Comparison of ENCODE assay signal across 8 mouse cellular contexts in genomic region chr19:5388588-5389242, GRCm38 (mm10). TPM values are rescaled to one million over a fixed set of nuclear protein-coding genes. Genes with fewer than 3 reads are reported as not detected.
DNase-seq lines count a peak whose midpoint lies in the region; ATAC-seq lines count a peak whose summit lies in the region.

Sart1 (minus strand) TSS chr19:5388703.

- H3K9me3 ChIP-seq in hindbrain, embryonic 11.5 days (ENCODE audit: control insufficient read depth, low read length) = no peaks in the 10 kb centered on the region

- peaks cover 6% of the 10 kb centered on the region; the same call in 1 of the 2 replicates for H3K4me1 ChIP-seq in hindbrain, embryonic 11.5 days (replicated peaks; ENCODE audit: control insufficient read depth, insufficient read depth, low read length)

- peak within 1 kb of the TSS; percentile 91 for H3K9ac ChIP-seq in hindbrain, embryonic 11.5 days (ENCODE audit: low read depth, low read length)

- H3K27me3 ChIP-seq in hindbrain, embryonic 11.5 days (ENCODE audit: control insufficient read depth, insufficient read depth, low read length) = no peaks in the 10 kb centered on the region

- ATAC-seq in hindbrain, embryonic 11.5 days (ENCODE audit: low FRiP score) = peak; percentile 97

- DNase-seq in Muller cell, postnatal 12 days (ENCODE audit: inconsistent ontology term) = peak; percentile 95
- DNase-seq in cerebellum, adult 9-11 months = peak; percentile 97
- DNase-seq in frontal cortex, adult 2 months (ENCODE audit: extremely low spot score in 1 of 2, low spot score in 1 of 2) = peak; percentile 95 to 97
- peak; percentile 97 for DNase-seq in hindbrain, embryonic 11.5 days (ENCODE audit: low spot score)
- DNase-seq in layer of hippocampus, postnatal 10 days (ENCODE audit: low spot score in 2 of 2) = peak; percentile 90 to 95
- DNase-seq in lung, postnatal 10 days = peak; percentile 97
- DNase-seq in ovary, postnatal 36 days (ENCODE audit: low spot score) = peak; percentile 94
- DNase-seq in thymus, postnatal 25 days = peak; percentile 93

- H3K36me3 ChIP-seq in hindbrain, embryonic 11.5 days (ENCODE audit: control insufficient read depth, insufficient read depth, low read length) = no peaks in the 10 kb centered on the region

- 3% methylated on average over 43 of the region's 43 CpGs for WGBS in hindbrain, embryonic 11.5 days

- H3K4me3 ChIP-seq in hindbrain, embryonic 11.5 days (ENCODE audit: low read depth, low read length) = peak within 1 kb of the TSS; percentile 100

- peak within 1 kb of the TSS; percentile 73 for H3K27ac ChIP-seq in hindbrain, embryonic 11.5 days (ENCODE audit: low read depth, low read length)

- peak within 1 kb of the TSS; percentile 93 for H3K4me2 ChIP-seq in hindbrain, embryonic 11.5 days (replicated peaks; ENCODE audit: low read depth, low read length)

RNA-seq across cellular contexts. Expression of gene Sart1, which starts in this region (rescaled TPM):
- polyA plus RNA-seq in frontal cortex, adult 2 months (2012; rRNA removed) = 70.5 and 85.4 TPM in 2 replicates
- polyA plus RNA-seq in hindbrain, embryonic 11.5 days (2014; fragmentation: Nextera tagmentation; extraction: Ambion mirVana) = 75.2 and 79.2 TPM in 2 replicates
- 10 to 100 TPM; 84.3 to 95.6 TPM for total RNA-seq in layer of hippocampus, postnatal 10 days (2021)

Comparison
In these comparisons a context has a peak if more than half of its experiments do, and no peak if none do; other contexts are left out.
1. Peak in every context shown above with its lines: DNase-seq, ATAC-seq, H3K4me3 ChIP-seq and H3K27ac ChIP-seq.